Mouse (Mus musculus): Measurements from ENCODE around the gene Hmx1. TPM values are rescaled to one million over a fixed set of nuclear protein-coding genes. Genes with fewer than 3 reads are reported as not detected.

The Hmx1 gene
- polyA plus RNA-seq (2012; rRNA removed), result 0.58 and 5.8 TPM in 2 replicates

DNA sequence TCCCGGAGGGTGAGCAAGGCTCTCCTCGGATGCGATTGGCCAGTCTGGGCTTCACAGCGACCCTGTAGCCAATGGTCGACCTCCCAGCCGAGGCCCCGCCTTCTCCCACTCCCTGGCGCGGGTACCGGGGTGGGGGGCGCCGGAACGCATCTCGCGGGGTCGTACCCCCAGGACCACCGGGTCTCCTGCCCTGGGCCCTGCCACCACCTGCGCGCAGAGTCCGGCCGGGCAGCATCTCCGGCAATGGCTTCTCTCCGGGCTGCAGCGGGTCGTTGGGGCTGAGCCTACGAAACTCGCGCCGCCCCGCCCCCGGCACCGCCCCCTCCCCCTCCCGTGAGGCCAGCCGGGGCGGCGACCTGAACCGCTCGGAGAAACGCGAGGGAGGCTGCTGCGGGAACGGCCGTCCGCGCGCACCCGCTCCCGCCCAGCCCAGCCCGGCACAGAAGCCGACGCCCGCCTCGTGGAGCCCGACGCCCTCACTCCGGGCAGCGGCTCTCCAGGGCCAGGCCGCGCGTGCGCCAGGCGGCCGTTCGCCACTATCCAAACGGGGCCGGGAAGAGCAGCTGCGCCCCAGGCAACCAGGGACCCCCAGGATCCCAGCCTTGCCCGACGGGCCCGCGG is at the start of gene Hmx1:
Gene Hmx1 (plus strand): TSS at position 618 of the 621 bp plus-strand sequence.

Other genes with a start within 250 kb of the Hmx1 start
- gene Adra2c, start 110.8 kb upstream of the Hmx1 start, polyA plus RNA-seq (2012; rRNA removed), result 1.3 and 1.9 TPM in 2 replicates
- gene Cpz, start 136.6 kb downstream of the Hmx1 start, polyA plus RNA-seq (2012; rRNA removed), result 4.1 and 6.1 TPM in 2 replicates
- 7.6 and 8.5 TPM in 2 replicates for gene Trmt44, start 186.0 kb downstream of the Hmx1 start, polyA plus RNA-seq (2012; rRNA removed)
- gene Acox3, start 193.9 kb downstream of the Hmx1 start, polyA plus RNA-seq (2012; rRNA removed), result 30.2 and 31.5 TPM in 2 replicates